Mouse (Mus musculus): ENCODE data around the gene Adssl1. TPM values are rescaled to one million over a fixed set of nuclear protein-coding genes. Genes with fewer than 3 reads are reported as not detected.
A peak's percentile ranks its signal among the peaks of the same experiment; 100 is the strongest.

Adssl1 gene
- polyA plus RNA-seq, 1 experiment from 2014 or later, result 9.3 TPM

DNA sequence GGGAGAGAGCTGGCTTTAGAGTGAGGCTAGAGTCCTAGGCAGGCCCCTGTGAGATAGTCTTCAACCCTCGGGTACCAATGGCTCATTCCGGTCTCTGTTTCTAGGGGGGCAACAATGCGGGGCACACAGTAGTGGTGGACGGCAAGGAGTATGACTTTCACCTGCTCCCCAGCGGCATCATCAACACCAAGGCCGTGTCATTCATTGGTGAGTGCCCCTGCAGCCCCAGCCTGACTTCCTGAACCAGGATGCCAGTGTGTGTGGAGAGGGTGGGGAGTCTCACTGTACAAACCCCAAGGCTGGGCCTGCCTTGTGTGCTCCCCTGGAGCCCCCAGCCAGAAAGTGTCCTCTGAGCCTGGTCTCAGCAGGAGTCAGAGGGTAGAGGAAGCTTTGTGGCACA is 8.4 kb downstream of the Adssl1 start:
- no peak overlapping the region for H3K4me3 ChIP-seq
- 0 out of 2 replicates have a peak, but pooled peaks cover under 1% of the 10 kb centered on the region for H3K27me3 ChIP-seq
- peak overlapping the region; percentile 37; the same call in 1 of the 2 replicates for H3K27ac ChIP-seq
- H3K4me2 ChIP-seq, result no peak overlapping the region
- no peak for ATAC-seq (ENCODE audit: borderline replicate concordance, extremely low read depth, low FRiP score, low TSS enrichment)
- no peaks in the 10 kb centered on the region for H3K9me3 ChIP-seq
- peaks cover 41% of the 10 kb centered on the region for H3K4me1 ChIP-seq
- 70% methylated on average over 6 of the region's 6 CpGs for WGBS
- no peak overlapping the region for H3K9ac ChIP-seq
- H3K36me3 ChIP-seq, result no peaks in the 10 kb centered on the region

DNA sequence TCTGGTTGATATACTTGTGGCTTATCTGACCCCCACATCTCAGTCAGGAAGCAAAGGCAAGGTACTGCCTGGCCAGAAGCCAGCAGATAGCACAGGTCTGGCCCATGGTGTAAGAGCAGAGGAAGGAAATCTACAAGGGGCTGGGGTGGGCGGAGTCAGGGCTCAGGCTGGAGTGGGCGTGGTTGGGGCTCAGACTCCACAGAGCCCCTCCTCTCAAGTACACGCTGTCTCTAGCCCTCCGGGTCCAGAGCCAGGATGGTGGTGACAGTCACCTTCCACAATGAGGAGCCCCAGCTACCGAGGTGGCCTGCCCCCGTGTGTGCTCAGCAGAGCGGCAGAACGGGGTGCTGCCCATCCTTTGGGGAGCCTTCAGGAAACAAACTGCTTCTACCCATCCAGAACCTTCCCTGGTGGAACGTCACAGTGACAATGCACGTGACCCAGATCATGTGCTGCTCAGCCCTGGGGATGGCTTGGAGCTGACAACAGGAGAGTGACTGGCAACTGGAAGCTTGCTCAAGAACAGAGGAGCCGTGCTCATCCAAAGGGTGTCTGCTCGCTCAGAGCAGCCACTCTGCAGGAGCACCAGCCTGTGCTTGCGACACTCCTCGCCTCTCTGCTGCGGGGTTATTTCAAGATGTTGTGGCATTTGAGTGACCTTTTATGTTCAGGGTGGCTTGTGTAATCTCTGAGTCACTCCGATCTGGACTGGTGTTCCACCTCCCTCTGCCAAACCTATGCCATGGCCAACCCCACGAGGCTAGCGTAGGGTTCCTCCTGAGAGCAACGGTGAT is 9.3 kb downstream of the Adssl1 start:
- peaks cover 46% of the 10 kb centered on the region for H3K4me1 ChIP-seq
- H3K9ac ChIP-seq, result peak overlapping the region; percentile 31; the same call in 1 of the 2 replicates
- H3K9me3 ChIP-seq, result no peaks in the 10 kb centered on the region
- peak overlapping the region; percentile 27 for H3K4me3 ChIP-seq
- H3K36me3 ChIP-seq, result no peaks in the 10 kb centered on the region
- H3K27me3 ChIP-seq, result no peaks in the 10 kb centered on the region
- WGBS, result 21% methylated on average over 19 of the region's 19 CpGs
- H3K27ac ChIP-seq, result peak overlapping the region; percentile 53
- peak overlapping the region; percentile 58 for H3K4me2 ChIP-seq
- peak; percentile 82 for ATAC-seq (ENCODE audit: borderline replicate concordance, extremely low read depth, low FRiP score, low TSS enrichment)

DNA sequence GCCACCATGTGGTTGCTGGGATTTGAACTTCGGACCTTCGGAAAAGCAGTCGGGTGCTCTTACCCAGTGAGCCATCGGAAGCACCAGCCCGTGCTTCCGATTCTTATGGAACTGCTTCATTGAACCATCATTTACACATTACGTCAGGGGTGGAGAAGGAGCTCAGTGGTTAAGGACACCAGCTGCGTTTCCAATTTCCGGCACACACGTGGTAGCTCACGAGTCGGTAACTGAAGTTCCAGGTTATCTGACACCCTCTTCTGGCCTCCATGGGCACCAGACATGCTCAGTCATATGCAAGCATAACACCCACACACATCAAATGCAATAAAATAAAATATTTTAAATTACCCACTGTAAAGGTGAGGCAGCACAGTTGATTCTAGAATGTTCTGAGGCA is 10.2 kb downstream of the Adssl1 start:
- H3K4me2 ChIP-seq, result no peak overlapping the region
- peaks cover 50% of the 10 kb centered on the region for H3K4me1 ChIP-seq
- H3K9me3 ChIP-seq, result no peaks in the 10 kb centered on the region
- no peak for ATAC-seq (ENCODE audit: borderline replicate concordance, extremely low read depth, low FRiP score, low TSS enrichment)
- H3K27me3 ChIP-seq, result no peaks in the 10 kb centered on the region
- H3K27ac ChIP-seq, result no peak overlapping the region
- no peak overlapping the region for H3K4me3 ChIP-seq
- H3K36me3 ChIP-seq, result no peaks in the 10 kb centered on the region
- 94% methylated on average over 12 of the region's 12 CpGs for WGBS
- no peak overlapping the region for H3K9ac ChIP-seq

DNA sequence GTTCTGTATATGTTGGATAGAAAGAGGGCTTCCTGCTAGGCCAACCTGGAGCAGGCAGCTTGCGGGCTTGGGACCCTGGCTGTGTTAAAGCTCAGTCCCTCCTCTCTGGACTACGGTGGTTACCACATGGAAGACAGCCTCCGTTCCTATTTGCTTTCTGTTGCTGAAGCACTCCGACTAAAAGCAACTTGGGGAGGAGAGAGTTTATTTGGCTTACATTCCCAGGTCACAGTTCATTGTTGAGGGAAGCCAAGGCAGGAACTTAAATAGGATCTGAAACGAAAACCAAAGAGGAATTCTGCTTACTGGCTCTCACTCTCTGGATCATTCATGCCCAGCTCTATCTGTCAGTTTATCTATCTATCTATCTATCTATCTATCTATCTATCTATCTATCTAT is 11.0 kb downstream of the Adssl1 start:
- peaks cover 50% of the 10 kb centered on the region for H3K4me1 ChIP-seq
- H3K4me3 ChIP-seq, result no peak overlapping the region
- no peak overlapping the region for H3K27ac ChIP-seq
- no peaks in the 10 kb centered on the region for H3K9me3 ChIP-seq
- no peaks in the 10 kb centered on the region for H3K27me3 ChIP-seq
- no peak for ATAC-seq (ENCODE audit: borderline replicate concordance, extremely low read depth, low FRiP score, low TSS enrichment)
- no peak overlapping the region for H3K4me2 ChIP-seq
- no peaks in the 10 kb centered on the region for H3K36me3 ChIP-seq
- H3K9ac ChIP-seq, result no peak overlapping the region
- 48% methylated on average over 5 of the region's 5 CpGs for WGBS

DNA sequence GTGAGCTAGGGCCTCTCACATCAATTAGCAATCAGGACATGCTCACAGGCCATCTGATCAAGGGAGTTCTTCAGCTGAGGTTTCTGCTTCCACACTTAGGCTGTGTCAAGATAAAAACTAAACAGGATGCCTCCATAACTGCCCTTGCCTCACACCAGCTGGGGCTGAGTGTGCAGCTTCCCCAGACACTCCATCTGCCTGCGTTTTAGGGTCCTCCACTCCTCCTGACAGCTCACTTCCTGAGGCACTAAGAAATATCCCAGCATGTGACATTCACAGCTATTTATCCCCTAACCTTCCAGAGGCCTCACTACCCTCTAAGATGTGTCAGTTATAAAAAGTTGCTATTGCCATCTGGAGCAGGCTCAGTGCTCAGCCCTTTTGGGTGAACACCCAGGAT is 11.6 kb downstream of the Adssl1 start:
- H3K4me1 ChIP-seq, result peaks cover 50% of the 10 kb centered on the region
- no peak overlapping the region for H3K27ac ChIP-seq
- H3K36me3 ChIP-seq, result no peaks in the 10 kb centered on the region
- no peak overlapping the region for H3K4me2 ChIP-seq
- ATAC-seq (ENCODE audit: borderline replicate concordance, extremely low read depth, low FRiP score, low TSS enrichment), result no peak
- no peaks in the 10 kb centered on the region for H3K9me3 ChIP-seq
- 6% methylated on average over 1 of the region's 1 CpGs for WGBS
- H3K4me3 ChIP-seq, result no peak overlapping the region
- H3K27me3 ChIP-seq, result no peaks in the 10 kb centered on the region
- no peak overlapping the region for H3K9ac ChIP-seq

DNA sequence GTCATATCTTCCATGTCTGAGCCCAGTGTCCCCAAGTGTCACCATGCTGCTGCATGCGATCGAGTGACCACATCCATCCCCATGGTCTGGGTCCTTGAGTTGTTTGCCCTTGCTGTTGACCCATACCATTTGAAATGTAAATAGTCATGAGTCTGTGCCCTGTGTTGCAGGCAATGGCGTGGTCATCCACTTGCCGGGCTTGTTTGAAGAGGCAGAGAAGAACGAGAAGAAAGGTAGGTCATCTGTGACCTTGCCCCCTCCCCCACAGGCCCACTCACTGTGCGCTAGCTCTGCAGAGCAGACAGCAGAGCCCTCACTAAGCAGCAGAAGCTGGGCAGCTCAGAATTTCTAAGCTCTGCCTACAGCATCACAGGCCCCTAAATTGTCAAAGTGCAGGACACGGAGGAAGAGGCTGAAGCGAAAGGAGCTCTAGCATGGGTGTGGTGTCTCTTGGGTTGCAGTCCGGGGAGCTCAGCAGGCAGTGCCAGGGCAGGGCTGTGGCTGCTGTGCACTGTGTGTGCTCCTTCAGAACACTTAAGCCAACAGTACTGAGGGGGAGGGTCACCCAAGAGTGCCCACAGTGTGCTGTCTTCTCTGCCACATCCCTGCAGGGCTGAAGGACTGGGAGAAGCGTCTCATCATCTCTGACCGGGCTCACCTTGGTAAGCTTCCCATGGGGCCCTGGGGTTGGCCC is 12.4 kb downstream of the Adssl1 start:
- no peak overlapping the region for H3K27ac ChIP-seq

DNA sequence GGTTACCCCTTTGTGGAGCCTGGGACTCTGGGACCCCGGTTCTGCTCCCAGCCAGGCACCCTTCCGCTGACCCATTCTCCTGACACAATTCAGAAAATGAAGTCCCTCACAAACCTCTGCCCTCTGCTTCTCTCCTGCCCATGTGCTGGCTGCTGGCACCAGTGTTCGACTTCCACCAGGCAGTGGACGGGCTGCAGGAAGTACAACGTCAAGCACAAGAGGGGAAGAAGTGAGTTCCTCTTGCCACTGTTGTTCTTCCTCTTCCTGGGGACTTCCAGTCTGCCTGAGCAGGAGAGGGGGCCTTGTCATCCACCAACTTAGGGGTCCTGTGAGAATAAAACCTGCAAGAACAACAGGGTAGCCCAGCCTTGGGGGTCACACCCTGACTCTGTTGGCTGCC is 13.1 kb downstream of the Adssl1 start:
- no peaks in the 10 kb centered on the region for H3K9me3 ChIP-seq
- H3K4me1 ChIP-seq, result peaks cover 46% of the 10 kb centered on the region
- no peaks in the 10 kb centered on the region for H3K36me3 ChIP-seq
- no peak overlapping the region for H3K9ac ChIP-seq
- no peak overlapping the region for H3K27ac ChIP-seq
- no peak overlapping the region for H3K4me2 ChIP-seq
- H3K27me3 ChIP-seq, result no peaks in the 10 kb centered on the region
- H3K4me3 ChIP-seq, result no peak overlapping the region
- 63% methylated on average over 5 of the region's 5 CpGs for WGBS
- ATAC-seq (ENCODE audit: borderline replicate concordance, extremely low read depth, low FRiP score, low TSS enrichment), result no peak

More for the DNA sequence above, 12.4 kb downstream of the Adssl1 start:
- Histone ChIP-seq H3K4me2 (no peak overlapping the region), H3K36me3 (no peaks in the 10 kb centered on the region), H3K9ac (no peak overlapping the region), H3K27me3 (no peaks in the 10 kb centered on the region), H3K4me1 (peaks cover 50% of the 10 kb centered on the region), H3K9me3 (no peaks in the 10 kb centered on the region), H3K4me3 (no peak overlapping the region)
- ATAC-seq (ENCODE audit: borderline replicate concordance, extremely low read depth, low FRiP score, low TSS enrichment), result no peak
- 45% methylated on average over 11 of the region's 11 CpGs for WGBS

DNA sequence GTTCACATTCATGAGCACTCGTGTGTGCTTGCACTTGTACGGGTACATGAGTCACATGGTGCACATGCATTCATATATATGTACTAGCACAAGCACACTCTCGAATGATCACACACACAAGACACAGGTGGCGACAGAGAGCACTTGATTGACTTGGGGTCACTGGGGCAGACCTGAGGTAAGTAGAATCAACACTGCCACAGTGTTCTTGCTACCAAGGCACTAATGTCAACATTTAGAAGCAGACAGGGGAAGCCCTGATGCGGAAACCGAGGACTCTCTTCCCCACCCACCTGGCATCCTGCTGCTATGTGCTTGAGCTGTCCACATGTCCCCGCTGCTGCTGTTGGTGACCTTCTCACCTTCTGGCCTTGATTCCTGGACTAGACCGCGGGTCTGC is 13.8 kb downstream of the Adssl1 start:
- Histone ChIP-seq H3K27ac (no peak overlapping the region), H3K9ac (no peak overlapping the region), H3K9me3 (no peaks in the 10 kb centered on the region), H3K4me2 (no peak overlapping the region), H3K36me3 (no peaks in the 10 kb centered on the region), H3K27me3 (no peaks in the 10 kb centered on the region), H3K4me3 (no peak overlapping the region), H3K4me1 (peaks cover 38% of the 10 kb centered on the region)
- ATAC-seq (ENCODE audit: borderline replicate concordance, extremely low read depth, low FRiP score, low TSS enrichment), result no peak
- 51% methylated on average over 9 of the region's 9 CpGs for WGBS

DNA sequence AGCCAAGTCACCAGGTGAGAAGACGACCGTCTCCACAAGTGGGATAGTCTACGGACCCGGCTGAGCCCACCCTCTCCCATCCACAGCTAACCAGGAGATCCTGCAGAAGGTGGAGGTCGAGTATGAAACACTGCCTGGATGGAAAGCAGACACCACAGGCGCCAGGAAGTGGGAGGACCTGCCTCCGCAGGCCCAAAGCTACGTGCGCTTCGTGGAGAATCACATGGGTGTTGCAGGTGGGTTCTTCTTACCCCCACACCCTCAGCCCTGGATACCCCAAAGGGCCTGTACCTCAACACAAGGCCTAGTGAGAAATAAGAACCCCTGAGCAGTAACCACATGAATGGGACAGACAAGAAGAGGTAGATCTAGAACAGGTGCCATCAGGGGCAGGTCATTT is 19.7 kb downstream of the Adssl1 start:
- Histone ChIP-seq H3K27ac (no peak overlapping the region), H3K4me1 (peaks cover 6% of the 10 kb centered on the region; the same call in 1 of the 2 replicates), H3K9ac (no peak overlapping the region), H3K4me3 (no peak overlapping the region), H3K36me3 (no peaks in the 10 kb centered on the region), H3K9me3 (no peaks in the 10 kb centered on the region), H3K27me3 (no peaks in the 10 kb centered on the region), H3K4me2 (no peak overlapping the region)
- ATAC-seq (ENCODE audit: borderline replicate concordance, extremely low read depth, low FRiP score, low TSS enrichment), result no peak
- 78% methylated on average over 10 of the region's 10 CpGs for WGBS

DNA sequence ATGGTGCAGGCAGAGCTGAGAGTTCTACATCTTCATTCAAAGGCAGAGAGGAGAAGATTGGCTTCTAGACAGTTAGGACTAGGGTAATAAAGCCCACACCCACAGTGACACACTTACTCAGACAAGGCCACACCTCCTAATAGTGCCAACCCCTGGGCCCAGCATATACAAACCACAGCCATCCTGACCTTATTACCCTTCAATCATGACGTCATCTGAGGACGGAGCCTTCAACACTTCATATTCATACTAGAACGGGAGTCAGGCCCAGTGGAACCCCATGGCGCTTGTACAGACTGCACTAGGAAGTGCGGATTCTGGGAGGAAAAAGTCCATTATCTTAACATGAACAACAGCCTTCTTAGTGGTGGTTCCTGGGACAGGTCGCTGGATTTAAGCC is 23.3 kb downstream of the Adssl1 start:
- H3K4me1 ChIP-seq, result peaks cover 24% of the 10 kb centered on the region
- H3K9ac ChIP-seq, result no peak overlapping the region
- WGBS, result 83% methylated on average over 6 of the region's 6 CpGs
- no peak for ATAC-seq (ENCODE audit: borderline replicate concordance, extremely low read depth, low FRiP score, low TSS enrichment)
- no peaks in the 10 kb centered on the region for H3K27me3 ChIP-seq
- H3K27ac ChIP-seq, result no peak overlapping the region
- H3K4me3 ChIP-seq, result no peak overlapping the region
- no peak overlapping the region for H3K4me2 ChIP-seq
- no peaks in the 10 kb centered on the region for H3K9me3 ChIP-seq
- peaks cover 6% of the 10 kb centered on the region; the same call in 1 of the 2 replicates for H3K36me3 ChIP-seq

DNA sequence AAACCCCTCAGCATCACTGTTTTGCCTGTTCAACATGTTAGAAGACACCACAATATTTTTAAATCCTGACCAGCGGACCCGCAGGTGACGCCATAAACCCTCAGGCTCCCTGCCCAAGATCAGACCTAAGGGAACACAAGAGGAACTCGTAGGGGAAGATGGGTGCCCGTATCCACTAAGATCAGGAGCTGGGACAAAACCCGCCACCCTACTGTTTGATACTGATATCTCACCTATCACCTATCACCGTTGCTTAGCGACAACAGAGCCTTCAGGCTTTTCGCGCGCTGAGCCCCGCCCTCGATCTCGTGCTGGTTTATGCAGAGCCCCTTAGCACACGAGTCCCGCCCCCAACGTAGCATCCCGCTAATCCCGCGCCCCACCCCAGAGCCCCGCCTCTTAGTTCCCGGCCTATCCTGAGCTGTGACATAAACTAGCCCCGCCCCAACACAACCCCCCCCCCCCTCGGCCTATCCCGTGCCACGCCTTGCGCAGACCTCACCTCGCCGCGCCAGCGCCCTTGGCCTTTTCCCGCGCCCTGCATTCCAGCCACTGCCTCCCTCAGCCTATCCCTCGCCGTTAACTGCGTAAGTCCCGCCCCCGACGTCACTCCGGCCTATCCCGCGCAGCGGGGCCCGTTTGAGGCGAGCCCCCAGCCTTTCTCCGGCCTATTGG is 24.5 kb downstream of the Adssl1 start, which contains the start of gene Siva1:
Gene Siva1 (plus strand): TSS at position 500 of the 675 bp plus-strand sequence.
- peak within 1 kb of the TSS; percentile 73 for H3K4me2 ChIP-seq
- WGBS, result under 1% methylated on average over 45 of the region's 46 CpGs
- H3K9ac ChIP-seq, result peak within 1 kb of the TSS; percentile 76

More for the DNA sequence above, 24.5 kb downstream of the Adssl1 start, which contains the start of gene Siva1:
- peak within 1 kb of the TSS; percentile 71 for H3K4me3 ChIP-seq
- H3K27ac ChIP-seq, result peak within 1 kb of the TSS; percentile 83
- H3K9me3 ChIP-seq, result no peaks in the 10 kb centered on the region
- H3K36me3 ChIP-seq, result peaks cover 16% of the 10 kb centered on the region; the same call in 1 of the 2 replicates
- ATAC-seq (ENCODE audit: borderline replicate concordance, extremely low read depth, low FRiP score, low TSS enrichment), result peak; percentile 98
- H3K4me1 ChIP-seq, result peaks cover 24% of the 10 kb centered on the region
- no peaks in the 10 kb centered on the region for H3K27me3 ChIP-seq
